Mouse (Mus musculus) left cerebral cortex, postnatal 4 days (tissue): ENCODE measurements around the gene Zfhx3. TPM values are rescaled to one million over a fixed set of nuclear protein-coding genes. Genes with fewer than 3 reads are reported as not detected.
A peak's percentile ranks its signal among the peaks of the same experiment; 100 is the strongest.

ENCODE experiments used
- DNase-seq: peaks from one replicate; pipeline ENCODE4 v3.0.0-alpha.2; 2022
- intact Hi-C: fragments of 180-260 bp; cut with DNase I; formaldehyde crosslinking; loops from one replicate; pipeline ENCODE4 v1.15.1; 2025
- total RNA-seq, 2 experiments: library from RNA; stranded (reverse); gene quantifications; 2 replicates each; pipeline ENCODE4 v1.2.3; 2021

Gene Zfhx3
- total RNA-seq, 2 experiments from 2014 or later = 5.0 to 5.7 TPM

DNA sequence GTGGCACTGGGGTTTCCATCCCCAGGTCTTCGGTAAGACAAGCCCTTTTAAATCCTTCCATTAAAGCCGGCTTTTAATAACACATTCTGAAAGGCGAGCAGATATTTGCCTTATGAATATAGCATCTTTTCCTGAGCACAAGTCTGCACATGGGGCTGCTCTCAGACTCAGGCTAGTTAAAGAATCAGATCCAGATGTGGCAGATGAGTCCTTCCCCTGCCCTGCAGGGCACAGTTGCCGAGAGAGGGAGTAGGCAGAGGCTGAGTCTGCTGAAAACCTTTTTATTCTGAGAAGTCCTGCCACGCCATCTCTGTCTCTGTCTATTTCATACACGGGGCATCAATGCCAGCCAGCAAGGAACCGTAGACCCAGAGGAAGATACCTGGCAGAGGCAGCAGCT, 289.9 kb downstream of the Zfhx3 start:
- intact Hi-C loops = no loop called here
- no peak for DNase-seq

DNA sequence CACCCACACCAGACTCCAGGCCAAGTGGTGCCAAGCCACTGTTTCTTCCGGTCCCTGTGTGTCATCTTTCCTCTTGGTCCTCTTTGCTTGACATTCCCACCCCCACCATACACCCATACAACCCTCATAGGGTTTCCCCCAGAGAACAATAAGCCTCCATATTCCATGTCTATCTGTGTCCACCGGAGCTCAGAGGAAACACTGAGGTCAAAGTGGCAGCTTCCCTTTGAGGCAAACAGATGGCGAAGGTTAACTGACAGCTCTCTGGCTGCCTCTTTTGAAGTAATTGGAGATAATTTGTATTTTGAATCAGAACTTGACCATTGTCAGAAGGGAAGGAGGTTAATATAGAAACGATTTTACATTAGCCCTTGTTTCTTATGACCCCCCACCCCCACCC, 292.0 kb downstream of the Zfhx3 start:
- intact Hi-C loops = no loop called here

DNA sequence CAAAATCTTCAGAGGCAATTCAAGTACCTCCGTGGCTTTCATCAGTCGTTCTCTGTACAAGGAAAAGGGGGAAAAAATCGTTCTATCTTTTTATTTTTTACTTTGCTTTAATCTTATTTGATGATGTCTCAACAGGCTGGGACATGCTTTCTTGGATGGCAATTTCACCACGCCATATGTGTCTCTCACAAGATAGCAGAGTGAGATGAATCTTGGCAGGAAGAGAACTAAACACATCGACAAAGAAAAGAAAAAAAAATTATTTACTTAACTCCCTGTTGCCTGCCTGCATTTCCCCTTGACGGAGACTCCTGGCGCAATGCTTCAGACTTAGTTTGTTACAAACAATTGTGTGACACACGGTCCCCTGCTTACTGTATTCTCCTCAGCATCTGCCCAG, 294.3 kb downstream of the Zfhx3 start:
- no peak for DNase-seq
- intact Hi-C loops = no loop called here

More for the DNA sequence above, 292.0 kb downstream of the Zfhx3 start:
- no peak for DNase-seq

DNA sequence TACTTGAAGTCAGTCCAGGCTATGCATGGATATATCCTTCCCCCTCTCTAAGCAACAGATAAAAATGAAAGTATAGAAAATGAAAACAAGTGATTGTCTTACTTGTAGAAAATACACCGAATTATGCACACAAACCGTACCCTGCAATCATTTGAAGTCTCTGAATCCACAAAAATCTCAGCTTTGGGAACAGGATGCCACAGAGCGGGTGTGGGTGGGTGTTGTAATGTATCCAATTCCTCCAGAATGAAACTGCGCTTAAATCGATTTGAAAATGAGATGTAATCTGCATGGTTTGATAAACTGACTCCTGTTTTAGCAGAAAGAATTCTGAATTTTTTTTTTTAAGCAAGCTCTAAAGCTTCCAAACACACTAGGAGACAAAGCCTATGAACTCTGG, 297.1 kb downstream of the Zfhx3 start:
- no peak for DNase-seq

DNA sequence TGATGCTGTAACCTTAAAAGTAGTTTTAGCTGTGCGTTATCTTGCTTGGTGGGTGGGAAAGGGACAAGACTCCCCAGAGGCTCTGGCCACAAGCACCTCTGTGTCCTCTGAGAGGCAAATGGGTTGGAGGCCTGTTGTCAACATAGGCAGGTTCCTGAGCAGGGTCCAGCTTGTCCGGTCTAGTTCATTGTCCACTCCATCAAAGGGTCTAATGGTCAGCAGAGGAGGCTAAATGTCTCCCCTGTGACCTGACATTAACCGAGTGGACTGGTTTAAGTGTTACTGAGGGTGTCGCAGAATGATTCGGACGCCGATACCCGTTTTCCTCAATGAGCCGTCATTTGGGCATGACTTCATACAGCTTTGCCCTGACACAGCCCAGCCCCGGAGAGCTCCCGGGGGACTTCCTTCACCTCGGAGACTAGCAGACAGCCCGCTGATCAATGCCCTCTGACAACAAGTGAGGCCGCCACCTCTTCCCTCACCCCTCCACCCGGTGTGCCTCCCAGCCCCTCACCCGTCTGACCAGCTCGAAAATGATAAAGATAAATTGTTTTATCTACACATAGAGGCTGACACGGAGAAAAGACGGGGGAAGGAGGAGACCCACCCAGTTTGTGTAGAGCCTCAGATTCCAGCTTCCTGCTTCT, 298.7 kb downstream of the Zfhx3 start:
- DNase-seq = peak; percentile 18
- intact Hi-C loops = loop anchor here (5.0 kb wide), 1 partner anchor 456 kb away; no protein-coding TSS in a partner anchor

More for the DNA sequence above, 297.1 kb downstream of the Zfhx3 start:
- intact Hi-C loops = no loop called here

DNA sequence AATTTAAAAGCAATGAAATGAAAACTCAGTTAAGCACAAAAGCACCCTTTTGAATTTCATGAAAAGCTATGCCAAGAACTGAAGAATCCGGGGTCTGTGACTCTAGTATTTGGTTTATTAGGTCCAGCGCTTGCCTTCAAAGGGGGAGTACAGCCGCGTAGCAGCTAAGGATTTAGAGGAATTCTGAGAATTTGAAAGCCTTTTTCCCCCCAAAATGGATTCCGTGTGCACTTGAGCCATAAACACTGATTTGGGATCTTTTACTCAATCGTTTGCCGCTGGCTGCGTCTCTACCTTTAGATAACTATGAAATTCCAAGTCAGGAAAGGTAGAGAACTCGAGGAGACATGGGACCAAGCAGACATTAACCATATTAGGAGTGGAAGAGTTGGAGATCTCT, 300.8 kb downstream of the Zfhx3 start:
- intact Hi-C loops = loop anchor here (5.0 kb wide), 1 partner anchor 454 kb away; no protein-coding TSS in a partner anchor
- DNase-seq = no peak

DNA sequence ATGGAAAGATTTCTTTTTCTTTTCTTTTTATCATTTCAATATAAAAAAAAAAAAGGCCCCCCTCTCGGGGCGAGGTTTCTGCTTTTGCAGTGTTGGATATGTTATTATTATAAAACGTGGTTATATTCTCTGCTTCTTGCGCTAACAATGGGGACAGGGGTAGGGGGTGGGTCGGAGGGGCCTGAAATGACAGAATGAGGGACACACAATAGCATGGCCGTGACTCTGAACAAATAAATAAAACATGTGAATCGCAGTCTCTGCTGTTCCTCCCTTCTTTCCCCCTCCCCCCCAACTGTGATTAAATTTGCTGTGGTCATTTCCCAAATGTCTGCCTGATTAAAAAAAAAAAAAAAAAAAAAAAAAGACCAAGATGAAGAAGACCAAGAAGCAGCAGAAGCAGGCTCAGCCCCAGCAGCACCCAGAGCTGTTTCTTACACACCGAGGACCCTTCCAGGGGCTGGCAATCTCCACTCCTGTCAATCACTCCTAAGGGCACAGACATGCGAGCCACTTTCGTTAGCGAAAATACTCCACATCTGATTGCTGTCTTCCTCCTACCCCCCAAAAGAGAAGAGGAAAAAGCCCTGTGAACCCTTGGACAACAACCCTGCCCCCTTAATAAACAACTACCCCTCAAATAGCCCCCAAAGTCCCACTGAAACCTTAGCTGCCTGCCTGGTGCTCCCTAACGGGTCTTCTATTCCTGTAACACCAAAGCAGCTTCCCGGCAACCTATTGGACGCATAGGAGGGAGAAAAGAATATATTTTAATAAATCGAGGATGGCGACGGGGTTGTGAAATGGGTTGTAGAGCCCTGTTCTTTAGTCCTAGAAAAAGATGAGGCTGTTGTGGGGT, 302.4 kb downstream of the Zfhx3 start:
- peak; percentile 7 for DNase-seq
- intact Hi-C loops = loop anchor here (5.0 kb wide), 1 partner anchor 452 kb away; no protein-coding TSS in a partner anchor

DNA sequence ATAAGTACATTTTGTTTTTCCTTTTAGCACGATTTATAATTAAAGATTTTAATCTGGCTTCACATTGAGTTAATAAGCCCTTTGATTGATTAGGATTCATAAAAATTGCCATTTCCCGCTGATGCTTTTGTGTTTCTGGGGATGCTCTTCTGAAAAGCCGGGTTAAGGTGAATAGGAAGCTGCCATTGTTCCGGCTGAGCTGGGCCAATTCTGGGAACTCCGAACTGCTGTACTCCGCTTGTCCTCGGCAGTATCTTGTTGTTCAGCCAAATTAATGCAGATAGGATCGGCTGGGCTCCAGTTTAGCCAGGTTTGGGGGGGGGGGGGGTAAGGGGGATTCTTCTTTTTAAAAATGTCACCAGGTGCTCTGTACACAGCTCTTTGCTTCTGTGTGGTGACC, 303.1 kb downstream of the Zfhx3 start:
- no peak for DNase-seq
- intact Hi-C loops = no loop called here

DNA sequence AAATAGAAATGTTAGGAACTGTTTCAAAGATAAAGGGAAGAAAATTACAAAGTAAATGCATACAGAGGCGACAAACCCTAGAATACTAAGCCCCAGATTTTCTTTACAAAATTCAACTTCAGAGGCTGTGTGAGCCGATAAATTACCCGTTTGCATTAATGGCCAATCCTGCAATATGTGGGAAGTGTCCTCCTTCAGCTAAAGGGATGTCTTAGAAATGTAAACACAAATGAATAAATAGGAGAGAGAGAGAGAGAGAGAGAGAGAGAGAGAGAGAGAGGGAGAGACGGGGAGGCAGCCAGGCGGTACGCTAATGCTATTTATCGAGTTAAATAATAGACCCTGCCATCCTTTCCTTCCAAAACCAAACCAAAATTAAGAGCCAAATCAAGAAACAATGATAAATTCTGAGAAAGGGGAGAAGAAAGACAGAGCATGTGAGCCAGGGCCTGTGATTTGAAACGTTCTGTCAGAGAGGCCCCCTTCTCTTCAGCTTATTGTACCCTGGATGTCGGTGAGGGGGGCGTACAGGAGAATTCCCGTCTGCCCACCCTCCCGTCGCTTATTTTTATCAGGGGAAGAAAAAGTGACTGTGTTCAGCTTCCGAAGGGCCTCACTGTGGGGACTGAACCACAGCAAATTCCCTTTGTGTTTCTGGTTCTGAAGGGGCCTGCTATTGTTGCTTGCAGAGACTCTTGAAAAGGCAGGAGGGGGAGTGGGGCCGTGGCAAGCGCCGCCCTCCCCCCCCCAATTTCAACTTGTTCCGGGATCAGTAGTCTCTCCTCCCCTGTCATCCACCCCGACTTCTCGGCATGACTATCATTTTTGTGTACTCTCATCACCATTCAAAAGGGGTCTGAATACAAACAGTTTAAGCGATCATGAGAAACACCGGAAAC, 303.8 kb downstream of the Zfhx3 start:
- intact Hi-C loops = no loop called here
- DNase-seq = no peak

DNA sequence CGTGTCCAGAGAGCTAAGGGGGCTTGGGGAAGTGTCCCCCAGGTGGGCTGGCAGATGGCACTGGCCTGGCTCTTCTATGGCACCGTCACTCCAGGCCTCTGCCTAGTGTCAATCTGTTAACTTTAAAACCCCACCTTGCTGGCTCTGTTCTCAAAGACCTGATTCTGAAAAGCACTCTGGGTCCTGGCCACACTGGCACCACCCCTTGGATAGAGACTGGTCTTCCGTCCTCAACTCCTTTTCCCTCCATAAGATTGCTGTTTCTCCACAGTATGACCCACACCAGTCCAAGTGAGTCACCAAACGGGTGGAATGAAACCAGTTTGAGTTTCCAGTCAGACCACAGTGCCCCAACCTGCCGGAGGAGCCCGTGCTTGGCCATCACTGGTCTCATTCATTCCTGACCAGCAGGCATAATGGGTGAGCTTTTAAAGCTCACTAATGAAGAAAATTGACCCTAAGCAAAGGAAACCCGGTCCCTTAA, 304.5 kb downstream of the Zfhx3 start:
- intact Hi-C loops = no loop called here
- DNase-seq = no peak

DNA sequence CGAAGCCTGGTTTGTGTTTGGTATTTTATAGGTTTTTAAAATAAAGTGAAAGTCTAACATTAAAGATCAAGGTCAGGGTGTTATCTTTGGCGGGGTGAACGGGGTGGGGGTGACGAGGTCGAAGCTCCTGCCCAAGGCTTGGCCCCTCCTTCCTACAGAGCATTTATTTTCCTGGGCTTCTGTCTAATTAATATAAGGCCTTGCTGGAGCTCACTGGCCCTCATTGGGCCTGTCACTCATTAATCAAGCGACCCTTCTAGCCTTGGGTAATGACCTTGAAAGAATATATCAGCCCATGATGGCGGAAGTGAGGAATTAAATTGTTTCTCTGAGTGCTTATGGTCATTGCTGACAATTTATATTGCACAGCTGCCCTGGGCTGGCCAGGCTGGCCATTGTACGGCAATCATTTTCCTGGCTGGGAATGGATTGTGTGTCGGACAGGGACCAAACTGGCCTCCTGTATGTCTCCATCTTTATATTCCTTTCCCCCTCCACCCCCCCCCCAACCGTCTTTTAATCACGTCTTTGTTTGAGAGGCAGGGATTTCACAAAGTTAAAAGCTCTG, 322.2 kb downstream of the Zfhx3 start:
- intact Hi-C loops = no loop called here
- DNase-seq = no peak

DNA sequence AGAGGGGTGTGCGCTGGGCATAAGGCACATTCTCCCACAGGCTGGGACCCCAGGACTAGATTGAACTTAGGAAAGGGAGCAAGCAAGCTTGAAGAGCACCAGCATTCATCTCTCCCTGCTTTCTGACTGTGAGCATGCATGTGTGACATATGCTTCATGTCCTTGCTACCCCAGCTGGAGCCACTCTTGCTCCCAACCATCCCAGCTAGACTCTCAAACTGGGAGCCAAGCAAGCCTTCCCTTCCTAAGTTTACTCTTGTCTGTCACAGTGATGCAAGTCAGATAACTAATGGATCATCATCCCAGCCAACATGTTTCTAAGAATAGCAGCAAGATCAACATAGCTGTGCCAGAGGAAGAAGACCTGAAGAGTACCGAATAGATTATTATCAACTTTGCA, 335.5 kb downstream of the Zfhx3 start:
- intact Hi-C loops = no loop called here
- no peak for DNase-seq

DNA sequence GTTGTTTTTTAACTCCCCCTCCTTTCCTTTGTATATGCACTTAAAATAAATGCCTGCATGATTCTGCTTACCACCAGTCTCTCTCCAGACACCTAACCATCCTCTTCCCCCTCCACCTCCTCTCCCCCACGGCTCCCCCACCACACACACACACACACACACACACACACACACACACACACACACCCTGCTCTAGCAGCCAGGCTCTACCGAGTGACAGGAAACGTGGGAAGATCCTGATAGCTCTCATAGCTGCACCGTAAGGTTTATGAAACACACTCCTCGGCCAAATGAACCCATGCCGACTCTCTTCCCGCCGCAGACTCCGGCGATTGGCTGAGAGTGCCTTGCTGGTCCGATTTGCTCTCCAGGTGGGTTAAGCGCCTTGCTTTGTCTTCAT, 339.5 kb downstream of the Zfhx3 start:
- intact Hi-C loops = no loop called here
- DNase-seq = no peak

DNA sequence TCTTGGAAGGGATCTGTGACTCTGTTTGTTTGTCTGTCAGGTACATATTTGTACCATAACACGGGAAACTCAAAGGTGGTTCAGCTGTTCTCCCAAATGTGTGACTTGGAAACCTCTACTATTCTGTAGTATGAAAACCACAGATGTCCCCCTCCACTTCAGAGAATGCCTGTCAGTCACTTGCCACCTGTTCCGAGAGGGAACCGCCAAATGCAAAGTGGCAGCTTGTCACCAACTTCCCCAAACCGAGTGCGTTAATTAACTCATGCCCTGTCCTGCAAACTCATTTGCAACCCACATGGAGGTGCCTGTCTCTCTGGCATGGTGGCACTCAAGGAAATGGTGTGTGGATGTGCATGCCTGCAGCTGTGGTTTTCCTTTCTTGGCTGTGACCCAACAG, 343.7 kb downstream of the Zfhx3 start:
- DNase-seq = peak; percentile 4

DNA sequence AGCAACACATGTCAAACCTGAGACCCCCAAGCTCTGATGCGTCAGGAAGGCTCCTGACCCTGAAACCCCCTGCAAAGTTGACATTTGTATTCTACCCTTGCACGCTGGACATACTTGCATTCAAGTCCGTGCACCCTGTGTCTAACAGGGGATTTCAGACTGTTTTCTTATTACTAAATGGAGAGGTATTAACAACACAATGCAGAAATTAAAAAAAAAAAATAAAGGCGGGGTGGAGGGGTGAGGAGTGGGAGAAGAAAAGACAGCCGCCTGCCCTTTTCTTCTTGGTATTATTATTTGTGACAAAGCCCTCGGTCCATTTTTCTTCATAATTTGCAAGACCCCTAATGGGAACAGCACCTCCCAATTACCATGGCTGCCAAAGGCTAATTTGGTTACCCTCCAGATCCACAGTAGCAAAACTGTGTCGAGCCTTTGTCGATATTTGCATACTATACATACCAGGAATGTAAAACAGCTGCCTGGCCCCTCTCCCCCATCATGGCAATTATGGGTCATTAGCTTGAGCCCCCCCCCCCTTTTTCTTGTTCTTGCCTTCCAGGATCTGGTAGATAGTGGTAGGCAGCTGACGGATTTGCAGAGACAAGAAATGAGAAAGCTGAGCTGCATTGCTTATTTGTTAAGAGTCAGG, 358.6 kb downstream of the Zfhx3 start:
- DNase-seq = no peak
- intact Hi-C loops = no loop called here

More for the DNA sequence above, 343.7 kb downstream of the Zfhx3 start:
- intact Hi-C loops = no loop called here

DNA sequence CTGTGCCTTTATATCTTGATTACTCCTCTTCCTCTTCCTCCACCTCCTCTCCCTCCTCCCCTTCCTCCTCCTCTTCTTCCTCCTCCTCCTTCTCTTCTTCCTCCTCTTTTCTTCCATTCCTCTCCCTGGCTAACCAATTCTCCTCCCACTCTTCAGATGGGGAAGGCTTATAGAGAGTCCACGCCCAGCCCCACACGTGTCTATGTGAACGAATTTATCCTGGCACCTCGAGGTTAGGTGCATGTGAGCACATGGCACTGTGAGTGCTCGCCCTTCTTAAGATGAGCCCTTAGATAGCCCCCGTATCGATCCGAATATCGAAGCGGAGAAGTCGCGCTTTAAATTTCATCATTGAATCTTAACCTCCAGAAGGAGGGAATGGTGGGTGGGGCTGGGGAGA, 359.2 kb downstream of the Zfhx3 start:
- intact Hi-C loops = no loop called here
- no peak for DNase-seq

DNA sequence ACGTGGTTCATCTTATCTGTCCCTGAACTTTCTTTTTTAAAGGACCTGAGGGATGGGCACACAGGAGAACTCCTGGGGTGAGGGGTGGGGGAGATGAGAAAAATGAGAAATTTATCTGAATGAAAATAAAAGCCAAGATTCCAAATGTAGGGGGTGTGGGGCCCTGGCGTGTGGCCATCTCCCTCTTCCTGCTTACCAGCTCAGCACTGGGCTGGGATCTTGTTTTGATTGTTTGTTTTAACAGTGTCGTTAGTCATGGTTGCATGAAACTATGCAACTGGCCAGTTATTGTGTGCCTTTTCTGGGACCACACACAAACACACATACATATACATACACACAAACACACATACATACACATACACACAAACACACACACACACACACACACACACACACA, 362.9 kb downstream of the Zfhx3 start:
- intact Hi-C loops = no loop called here
- no peak for DNase-seq

DNA sequence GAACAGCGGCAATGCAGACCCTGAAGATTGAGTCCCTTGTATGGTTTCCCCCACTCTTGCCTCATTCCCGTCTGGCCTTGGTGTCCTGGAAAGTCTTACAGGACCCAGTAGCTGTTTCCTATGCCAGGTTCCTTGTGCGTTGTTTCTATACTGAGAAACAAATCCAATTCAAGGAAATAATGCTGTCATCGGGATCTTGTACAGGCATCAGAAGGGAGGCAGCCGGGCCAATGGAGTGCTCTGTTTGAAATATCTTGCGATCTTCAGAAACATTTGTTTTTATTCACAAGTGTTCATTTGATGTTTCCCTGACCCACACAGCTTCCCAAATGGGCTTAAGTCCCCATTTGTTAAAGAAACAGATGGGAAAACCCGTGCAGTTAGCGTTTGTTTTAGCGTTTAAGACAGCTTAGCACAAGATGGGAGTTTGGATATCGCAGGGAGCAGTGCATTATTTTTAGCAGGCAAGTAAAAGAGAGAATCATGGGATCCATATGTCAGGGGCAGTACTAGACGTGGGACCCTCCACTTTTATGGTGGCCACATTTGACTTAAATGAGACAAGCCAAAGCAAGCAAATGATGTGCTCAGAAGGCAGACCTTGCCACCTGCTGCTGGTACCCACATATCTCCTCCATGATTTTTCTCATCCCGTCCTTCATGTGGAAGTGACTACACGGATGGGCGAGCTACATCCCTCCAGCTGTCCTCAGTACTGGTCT, 367.2 kb downstream of the Zfhx3 start:
- intact Hi-C loops = no loop called here
- DNase-seq = no peak

DNA sequence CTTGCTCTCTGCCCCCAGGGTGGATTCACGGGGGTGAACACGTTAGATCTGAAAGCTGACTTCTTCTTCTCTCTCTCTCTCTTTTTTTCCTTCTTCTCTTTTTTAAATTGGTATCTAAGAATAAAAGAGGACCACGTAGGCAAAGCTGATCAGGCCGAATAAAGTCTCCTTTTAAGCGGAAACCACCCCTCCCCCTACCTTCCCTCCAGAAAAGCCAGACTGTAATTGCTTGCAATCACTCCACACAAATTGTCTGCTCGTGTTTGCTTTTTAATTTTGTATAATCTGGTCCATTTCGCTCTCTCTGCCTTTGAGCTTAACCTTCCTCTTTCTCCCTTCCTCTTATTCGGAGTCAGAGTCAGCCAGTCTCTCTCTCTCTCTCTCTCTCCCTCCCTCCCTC, 372.6 kb downstream of the Zfhx3 start:
- DNase-seq = no peak
- intact Hi-C loops = no loop called here
